Mouse (Mus musculus) MEL (cell line): ENCODE measurements around the gene Chrna7. TPM values are rescaled to one million over a fixed set of nuclear protein-coding genes. Genes with fewer than 3 reads are reported as not detected.

Source experiments
- DNase-seq: peaks from one replicate; pipeline ENCODE4 v3.0.0; 2011; ENCODE audit warnings: low read depth, low spot score
- H3K27ac ChIP-seq: 2 replicates; pipeline ENCODE4 v1.5.1; 2012; ENCODE audit warnings: low read depth, mild to moderate bottlenecking, control low read depth, low read length, moderate library complexity; ENCODE audit not compliant: control insufficient read depth
- H3K27me3 ChIP-seq, 2 experiments: fragments of 150-350 bp in 1 of 2; sonication (generic) in 1 of 2; 2 replicates each; pipeline ENCODE4 v1.6.1; 2012; ENCODE audit warnings: low read length in 2 of 2, mild to moderate bottlenecking in 2 of 2, improper control_type of control experiment in 1 of 2, moderate library complexity in 1 of 2; ENCODE audit not compliant: insufficient read depth in 2 of 2, control insufficient read depth in 1 of 2
- H3K36me3 ChIP-seq, 2 experiments: 2 replicates each; pipeline ENCODE4 v1.6.1; 2012 to 2014; ENCODE audit warnings: low read length in 2 of 2, improper control_type of control experiment in 1 of 2, inconsistent platforms in 1 of 2, mild to moderate bottlenecking in 1 of 2; ENCODE audit not compliant: insufficient read depth in 2 of 2, control insufficient read depth in 1 of 2
- H3K4me1 ChIP-seq, 2 experiments: fragments of 150-350 bp in 1 of 2; sonication (generic) in 1 of 2; 2 replicates each; pipeline ENCODE4 v1.6.1; 2012; ENCODE audit warnings: low read length in 2 of 2, improper control_type of control experiment in 1 of 2, mild to moderate bottlenecking in 1 of 2; ENCODE audit not compliant: insufficient read depth in 2 of 2, control insufficient read depth in 1 of 2
- H3K4me3 ChIP-seq, 2 experiments: fragments of 150-350 bp in 1 of 2; sonication (generic) in 1 of 2; 2 replicates each; pipeline ENCODE4 v1.5.1; 2012; ENCODE audit warnings: low read depth in 2 of 2, low read length in 2 of 2, mild to moderate bottlenecking in 2 of 2, moderate library complexity in 2 of 2, control low read depth in 1 of 2, improper control_type of control experiment in 1 of 2; ENCODE audit not compliant: control insufficient read depth in 1 of 2, insufficient read depth in 1 of 2
- H3K79me2 ChIP-seq: 2 replicates; pipeline ENCODE4 v1.6.1; 2012; ENCODE audit warnings: mild to moderate bottlenecking, low read length, moderate library complexity; ENCODE audit not compliant: control insufficient read depth, poor library complexity, insufficient read depth
- H3K9ac ChIP-seq: 2 replicates; pipeline ENCODE4 v1.6.1; 2012; ENCODE audit warnings: low read depth, mild to moderate bottlenecking, control low read depth, low read length, moderate library complexity; ENCODE audit not compliant: control insufficient read depth, poor library complexity, severe bottlenecking
- H3K9me3 ChIP-seq: fragments of 150-350 bp; sonication (generic); replicated peaks from 2 replicates; pipeline ENCODE4 v1.6.1; 2012; ENCODE audit warnings: mild to moderate bottlenecking, low read length, improper control_type of control experiment, moderate library complexity; ENCODE audit not compliant: insufficient read depth
- CHD1 ChIP-seq: IDR thresholded peaks from 2 replicates; pipeline ENCODE4 v1.6.1; 2012; ENCODE audit warnings: low read depth, mild to moderate bottlenecking, inconsistent platforms, low read length, improper control_type of control experiment
- CHD2 ChIP-seq: IDR thresholded peaks from 2 replicates; pipeline ENCODE4 v1.6.1; 2011; ENCODE audit warnings: low read length, improper control_type of control experiment
- CTCF ChIP-seq, 3 experiments: IDR thresholded peaks in 2 of 3; conservative IDR thresholded peaks in 1 of 3; 2 replicates each; pipeline ENCODE4 v1.5.1; 2011 to 2012; ENCODE audit warnings: low read length in 3 of 3, low read depth in 2 of 3, mild to moderate bottlenecking in 2 of 3, improper control_type of control experiment in 1 of 3, inconsistent platforms in 1 of 3, mixed read lengths in 1 of 3, moderate library complexity in 1 of 3; ENCODE audit not compliant: control insufficient read depth in 1 of 3, insufficient read depth in 1 of 3, poor library complexity in 1 of 3, severe bottlenecking in 1 of 3
- E2F4 ChIP-seq: IDR thresholded peaks from 2 replicates; pipeline ENCODE4 v1.6.1; 2011; ENCODE audit warnings: low read depth, low read length, improper control_type of control experiment, borderline replicate concordance
- EP300 ChIP-seq, 2 experiments: IDR thresholded peaks; 2 replicates each; pipeline ENCODE4 v1.6.1; 2011; ENCODE audit warnings: improper control_type of control experiment in 2 of 2, low read length in 2 of 2, low read depth in 1 of 2, mild to moderate bottlenecking in 1 of 2
- ETS1 ChIP-seq: IDR thresholded peaks from 2 replicates; pipeline ENCODE4 v1.6.1; 2012; ENCODE audit warnings: low read depth, mild to moderate bottlenecking, inconsistent platforms, low read length, improper control_type of control experiment, moderate library complexity
- GABPA ChIP-seq: IDR thresholded peaks from 2 replicates; pipeline ENCODE4 v1.6.1; 2012; ENCODE audit warnings: low read depth, mild to moderate bottlenecking, inconsistent platforms, low read length, improper control_type of control experiment, moderate library complexity
- HCFC1 ChIP-seq: IDR thresholded peaks from 2 replicates; pipeline ENCODE4 v1.6.1; 2012; ENCODE audit warnings: low read depth, mild to moderate bottlenecking, inconsistent platforms, low read length, improper control_type of control experiment, moderate library complexity
- MYC ChIP-seq: IDR thresholded peaks from 2 replicates; pipeline ENCODE4 v1.6.1; 2011; ENCODE audit warnings: low read depth, mild to moderate bottlenecking, low read length, improper control_type of control experiment, moderate library complexity
- POLR2A ChIP-seq, 2 experiments: IDR thresholded peaks; 2 replicates each; pipeline ENCODE4 v1.6.1; 2011 to 2012; ENCODE audit warnings: low read length in 2 of 2, mild to moderate bottlenecking in 2 of 2, control low read depth in 1 of 2, improper control_type of control experiment in 1 of 2, low read depth in 1 of 2, moderate library complexity in 1 of 2; ENCODE audit not compliant: control insufficient read depth in 1 of 2, insufficient read depth in 1 of 2, poor library complexity in 1 of 2
- POLR2AphosphoS2 ChIP-seq: IDR thresholded peaks from 2 replicates; pipeline ENCODE4 v1.6.1; 2011; ENCODE audit warnings: low read length, improper control_type of control experiment
- RAD21 ChIP-seq: IDR thresholded peaks from 2 replicates; pipeline ENCODE4 v1.6.1; 2011; ENCODE audit warnings: mild to moderate bottlenecking, low read depth, low read length, improper control_type of control experiment
- RCOR1 ChIP-seq: IDR thresholded peaks from 2 replicates; pipeline ENCODE4 v1.6.1; 2012; ENCODE audit warnings: low read depth, mild to moderate bottlenecking, inconsistent platforms, low read length, improper control_type of control experiment
- SMC3 ChIP-seq: IDR thresholded peaks from 2 replicates; pipeline ENCODE4 v1.6.1; 2011; ENCODE audit warnings: low read depth, low read length, improper control_type of control experiment
- TAL1 ChIP-seq: IDR thresholded peaks from 2 replicates; pipeline ENCODE4 v1.6.1; 2012; ENCODE audit warnings: mild to moderate bottlenecking, inconsistent platforms, low read length, moderate library complexity, mixed read lengths
- TBP ChIP-seq: IDR thresholded peaks from 2 replicates; pipeline ENCODE4 v1.8.0; 2011; ENCODE audit warnings: low read depth, low read length, improper control_type of control experiment
- USF1 ChIP-seq: IDR thresholded peaks from 2 replicates; pipeline ENCODE4 v1.6.1; 2014; ENCODE audit warnings: low read depth, mild to moderate bottlenecking, inconsistent platforms, low read length, improper control_type of control experiment, moderate library complexity
- USF2 ChIP-seq, 2 experiments: IDR thresholded peaks; 2 replicates each; pipeline ENCODE4 v1.6.1; 2011 to 2012; ENCODE audit warnings: improper control_type of control experiment in 2 of 2, low read length in 2 of 2, borderline replicate concordance in 1 of 2, inconsistent platforms in 1 of 2, low read depth in 1 of 2, mild to moderate bottlenecking in 1 of 2; ENCODE audit not compliant: insufficient read depth in 1 of 2
- ZMIZ1 ChIP-seq: IDR thresholded peaks from 2 replicates; pipeline ENCODE4 v1.6.1; 2012; ENCODE audit warnings: low read depth, mild to moderate bottlenecking, inconsistent platforms, low read length, improper control_type of control experiment, moderate library complexity
- ZNF384 ChIP-seq: IDR thresholded peaks from 2 replicates; pipeline ENCODE4 v1.6.1; 2012; ENCODE audit warnings: low read depth, mild to moderate bottlenecking, inconsistent platforms, low read length, improper control_type of control experiment
- polyA plus RNA-seq, 2 experiments: library from polyadenylated mRNA; stranded (reverse) in 1 of 2; unstranded in 1 of 2; fragments of >175 nt in 1 of 2; fragments of >200 nt in 1 of 2; gene quantifications; 2 replicates each; pipeline versions ENCODE4 v1.2.1 to v1.2.4; 2012; ENCODE audit warnings: low replicate concordance in 2 of 2, low read depth in 1 of 2; ENCODE audit not compliant: insufficient read length in 2 of 2, insufficient read depth in 1 of 2, missing spikeins in 1 of 2
- total RNA-seq: library from RNA; depleted of rRNA; stranded (reverse); fragments of 300-350 nt; gene quantifications from 2 replicates; pipeline ENCODE4 v1.2.3, GENCODE M21; 2012; rRNA removed

The Chrna7 gene
- total RNA-seq (not detected in 2 replicates), polyA plus RNA-seq (not detected)

DNA sequence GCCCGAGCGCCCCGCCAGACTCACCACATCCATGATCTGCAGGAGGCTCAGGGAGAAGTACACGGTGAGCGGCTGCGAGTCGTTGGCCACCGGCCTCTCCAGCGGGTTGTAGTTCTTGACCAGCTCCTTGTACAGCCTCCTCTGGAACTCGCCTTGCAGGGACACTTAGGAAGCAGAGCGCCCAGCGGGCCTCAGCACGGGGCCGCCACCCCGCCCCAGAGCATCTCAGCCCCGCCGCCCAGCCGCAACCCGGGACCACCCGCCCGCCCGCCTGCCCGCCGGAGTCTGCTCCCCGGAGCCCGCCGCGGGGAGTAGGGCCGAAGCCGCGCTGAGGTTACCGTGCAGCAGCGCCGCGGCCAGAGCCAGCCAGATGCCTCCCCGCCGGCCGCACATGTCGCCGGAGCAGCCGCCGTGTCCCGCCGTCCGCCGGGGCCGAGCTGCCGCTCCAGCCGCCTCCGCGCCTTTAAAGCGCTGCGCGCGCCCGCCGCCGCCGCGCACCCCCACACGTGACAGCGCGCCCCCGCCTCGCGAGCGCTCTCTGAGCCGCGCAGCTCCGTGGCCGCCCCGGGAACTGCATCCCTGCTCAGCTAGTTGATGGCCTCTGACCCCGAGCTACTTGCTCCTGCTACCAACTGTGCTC is at the start of gene Chrna7:
Chrna7 (minus strand) TSS at position 486 of the 640 bp plus-strand sequence.
- DNase-seq, result no peak
- H3K79me2 ChIP-seq, result no peaks in the 10 kb centered on the region
- no peaks in the 10 kb centered on the region for H3K4me1 ChIP-seq
- H3K9me3 ChIP-seq, result no peaks in the 10 kb centered on the region
- TF ChIP-seq ETS1 (no peak), E2F4 (no peak), POLR2A (IDR thresholded peaks at IDR 0.05; ENCODE audit: control insufficient read depth in 1 of 2, insufficient read depth in 1 of 2, low read depth in 1 of 2, low read length in 2 of 2, poor library complexity in 1 of 2) (no peak)
- TF ChIP-seq, all 39 proteins: peak for 0
- Histone ChIP-seq H3K27me3 (no peaks in the 10 kb centered on the region), H3K27ac (no peak within 1 kb of the TSS), H3K9ac (no peak within 1 kb of the TSS), H3K36me3 (no peaks in the 10 kb centered on the region), H3K4me3 (no peak within 1 kb of the TSS)

- TF ChIP-seq RAD21 (no peak), CHD2 (no peak), POLR2AphosphoS2 (no peak), HCFC1 (no peak), GABPA (no peak), ZNF384 (no peak), USF1 (no peak), CTCF (IDR thresholded peaks at IDR 0.05 in 2 of 3, conservative IDR thresholded peaks at IDR 0.05 in 1 of 3; ENCODE audit: control insufficient read depth in 1 of 3, insufficient read depth in 1 of 3, low read depth in 2 of 3, low read length in 3 of 3, poor library complexity in 1 of 3, severe bottlenecking in 1 of 3) (no peak), EP300 (IDR thresholded peaks at IDR 0.05; ENCODE audit: low read depth in 1 of 2, low read length in 2 of 2) (no peak), ZMIZ1 (no peak), RCOR1 (no peak), USF2 (IDR thresholded peaks at IDR 0.05; ENCODE audit: borderline replicate concordance in 1 of 2, insufficient read depth in 1 of 2, low read depth in 1 of 2, low read length in 2 of 2) (no peak), SMC3 (no peak), TAL1 (no peak), MYC (no peak), TBP (no peak), CHD1 (no peak)
- no peak for DNase-seq
- H3K36me3 ChIP-seq, result no peaks in the 10 kb centered on the region
- H3K4me1 ChIP-seq, result no peaks in the 10 kb centered on the region
- no peaks in the 10 kb centered on the region for H3K79me2 ChIP-seq
- no peak overlapping the region for H3K4me3 ChIP-seq
- H3K27ac ChIP-seq, result no peak overlapping the region
- no peaks in the 10 kb centered on the region for H3K9me3 ChIP-seq
- no peak overlapping the region for H3K9ac ChIP-seq
- H3K27me3 ChIP-seq, result no peaks in the 10 kb centered on the region
Observed at GRCm38 (mm10) chr7:63249404-63249803, 37.0 kb upstream of the Chrna7 start.
